Mouse (Mus musculus): ENCODE results near the gene Wdr41. TPM values are rescaled to one million over a fixed set of nuclear protein-coding genes. Genes with fewer than 3 reads are reported as not detected.

Gene Wdr41
- polyA plus RNA-seq, 1 experiment from 2014 or later, result 20.8 TPM

Other genes with a start within 250 kb of the Wdr41 start
- gene Tbca, start 187.4 kb upstream of the Wdr41 start, polyA plus RNA-seq (2015; fragmentation: Nextera tagmentation; extraction: Ambion mirVana), result 256 and 266 TPM in 2 replicates
- gene Otp, start 100.7 kb upstream of the Wdr41 start, polyA plus RNA-seq (2015; fragmentation: Nextera tagmentation; extraction: Ambion mirVana), result not detected in 2 replicates

Data from limb, embryonic 13.5 days (tissue).